Mouse (Mus musculus): ENCODE measurements around the gene Cd44. TPM values are rescaled to one million over a fixed set of nuclear protein-coding genes. Genes with fewer than 3 reads are reported as not detected.

Cd44 gene
- total RNA-seq, 2 experiments from 2014 or later = 29.4 to 33.4 TPM

- no peak for DNase-seq (ENCODE audit: low spot score in 2 of 2)
These were observed 136.7 kb downstream of the Cd44 start for GRCm38 (mm10) chr2:102764602-102765374.

- DNase-seq (ENCODE audit: low spot score in 2 of 2) = no peak
These were observed 137.5 kb downstream of the Cd44 start for GRCm38 (mm10) chr2:102763991-102764390.

GRCm38 (mm10) chr2:102763176-102763575, 138.3 kb downstream of the Cd44 start:
- no peak for DNase-seq (ENCODE audit: low spot score in 2 of 2)

Other genes starting within 250 kb of the Cd44 start
- gene Slc1a2, start 243.0 kb downstream of the Cd44 start, total RNA-seq (2021) = 1 to 10 TPM in 1 of 2 experiments, under 1 TPM in 1; 0.45 to 1.6 TPM
- 10 to 100 TPM; 64.6 to 75.5 TPM for gene Pdhx, start 171.8 kb upstream of the Cd44 start, total RNA-seq (2021)
- 10 to 100 TPM; 40.6 to 44.4 TPM for gene Apip, start 172.0 kb upstream of the Cd44 start, total RNA-seq (2021)